Mouse (Mus musculus) CD8-positive naive resting alpha-beta T cell, adult 2 months (primary cell): ENCODE data around the gene Gpr27.

Experiments used
- DNase-seq, 2 experiments: peaks; one replicate each; pipeline ENCODE4 v3.0.0; 2022; ENCODE audit warnings: low read depth in 2 of 2, low spot score in 2 of 2

Gene Gpr27

GRCm38 (mm10) chr6:99692206-99692915 lies at the start of gene Gpr27:
Gene Gpr27 (plus strand): TSS chr6:99692679.
- no peak for DNase-seq

DNA sequence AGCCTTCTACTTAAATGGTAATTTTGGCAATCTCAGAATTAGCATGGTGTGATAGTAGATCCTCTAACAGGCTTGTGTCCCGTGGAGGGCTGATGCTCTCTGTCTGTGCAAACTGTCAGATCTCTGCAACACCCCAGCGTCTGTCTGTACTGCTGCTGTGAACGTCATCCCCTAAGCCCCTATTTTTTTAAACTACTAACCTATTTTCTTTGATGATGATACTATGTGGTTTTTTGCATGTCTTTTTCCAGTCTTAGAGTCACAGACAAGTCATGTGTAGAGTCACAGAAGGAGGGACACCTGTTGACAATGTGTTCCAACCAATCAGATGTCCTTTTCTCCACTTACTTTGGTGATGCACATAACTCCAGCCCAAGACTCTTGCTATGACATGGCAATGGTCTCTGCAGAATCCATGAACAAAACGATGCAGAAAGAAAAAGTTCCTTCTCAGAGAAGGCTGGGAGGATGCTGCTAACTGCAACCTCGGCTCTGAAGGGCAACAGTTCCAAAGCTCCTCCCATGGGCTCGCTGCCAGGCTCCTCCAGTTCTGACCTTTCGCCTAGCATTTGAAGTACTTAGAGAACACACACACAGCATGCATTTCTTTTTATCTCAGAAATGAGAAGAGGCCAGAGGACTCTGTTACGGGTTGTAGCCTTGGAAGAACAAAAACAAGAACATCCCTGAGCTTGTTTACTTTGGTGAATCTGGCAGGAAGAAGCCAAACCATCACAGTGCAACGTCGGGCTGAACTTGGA lies 48.9 kb upstream of the Gpr27 start:
- DNase-seq, result peak in 1 of 2 experiments; percentile 14

DNA sequence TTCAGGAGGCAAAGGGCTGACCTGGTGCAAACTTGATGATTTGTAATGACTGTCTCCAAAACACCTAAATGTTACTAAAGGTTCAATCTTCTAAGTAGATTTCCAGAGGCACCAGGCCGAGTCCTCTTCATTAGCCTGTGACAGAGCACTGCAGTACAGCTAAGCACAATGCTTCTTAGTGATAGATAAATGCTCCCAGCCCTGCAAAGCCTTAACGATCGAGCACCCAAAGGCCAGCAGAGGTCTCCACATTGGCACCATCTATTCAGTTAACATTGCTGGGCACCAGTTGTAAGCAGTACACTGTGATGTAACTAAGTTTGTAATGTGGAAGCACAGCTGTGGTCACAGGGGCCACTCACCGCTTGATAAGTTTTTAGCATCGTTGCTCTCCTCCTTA lies 48.1 kb upstream of the Gpr27 start:
- DNase-seq, result no peak

DNA sequence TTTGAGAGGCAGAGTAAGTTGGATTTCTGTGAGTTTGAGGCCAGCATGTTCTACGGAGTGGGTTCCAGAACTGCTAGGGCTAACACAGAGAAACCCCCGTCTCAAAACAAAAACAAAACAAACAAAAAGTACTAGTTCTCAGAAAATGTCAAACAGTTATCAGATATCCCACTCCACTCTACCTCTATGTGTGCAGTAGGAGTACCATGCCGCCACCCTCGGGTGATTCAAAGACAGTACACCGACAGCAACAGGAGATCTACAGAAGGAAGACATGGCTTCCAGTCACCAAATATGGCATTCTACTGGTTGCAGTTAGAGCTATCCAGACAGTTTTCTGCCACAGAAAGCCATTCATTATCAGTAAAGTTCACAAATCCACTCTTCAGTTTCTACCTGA lies 47.6 kb upstream of the Gpr27 start:
- no peak for DNase-seq

DNA sequence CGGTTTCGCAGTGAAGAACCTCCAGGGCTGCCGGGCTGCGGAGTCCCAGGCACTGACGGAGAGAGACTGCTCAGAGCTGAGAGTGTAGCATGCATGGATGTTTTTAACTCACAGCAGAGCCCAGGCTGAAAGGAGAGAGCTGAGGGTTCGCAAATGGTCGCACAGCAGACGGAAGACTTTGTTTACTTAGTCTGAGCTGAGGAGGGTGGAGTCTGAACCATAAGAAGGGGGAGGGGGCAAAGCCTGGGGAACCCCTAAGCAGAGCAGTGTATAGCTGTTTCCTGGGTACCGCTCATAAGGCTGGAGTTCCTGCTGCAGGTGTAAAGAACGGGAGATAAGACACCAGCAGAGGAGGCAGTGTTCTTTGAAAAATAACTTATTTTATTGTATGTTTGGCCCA lies 46.1 kb upstream of the Gpr27 start:
- no peak for DNase-seq

DNA sequence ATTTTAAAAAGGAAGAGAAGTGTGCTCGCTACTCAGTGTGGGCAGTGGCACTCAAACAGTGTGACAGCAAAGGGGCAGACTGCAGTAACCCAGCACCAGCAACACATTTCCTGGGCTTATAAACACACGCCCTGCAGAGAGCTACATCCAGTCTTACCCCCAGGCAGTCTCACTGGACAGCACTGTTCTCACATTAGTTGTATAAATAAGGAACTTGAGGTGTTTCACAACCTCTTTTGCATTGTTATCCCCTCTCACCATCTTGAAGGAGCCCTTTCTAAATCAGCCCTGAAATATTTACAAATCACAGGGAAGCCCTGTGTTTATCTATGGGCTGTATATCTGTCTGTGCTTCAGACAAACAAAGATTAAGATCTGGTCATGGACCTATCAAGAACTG lies 43.2 kb upstream of the Gpr27 start:
- no peak for DNase-seq

DNA sequence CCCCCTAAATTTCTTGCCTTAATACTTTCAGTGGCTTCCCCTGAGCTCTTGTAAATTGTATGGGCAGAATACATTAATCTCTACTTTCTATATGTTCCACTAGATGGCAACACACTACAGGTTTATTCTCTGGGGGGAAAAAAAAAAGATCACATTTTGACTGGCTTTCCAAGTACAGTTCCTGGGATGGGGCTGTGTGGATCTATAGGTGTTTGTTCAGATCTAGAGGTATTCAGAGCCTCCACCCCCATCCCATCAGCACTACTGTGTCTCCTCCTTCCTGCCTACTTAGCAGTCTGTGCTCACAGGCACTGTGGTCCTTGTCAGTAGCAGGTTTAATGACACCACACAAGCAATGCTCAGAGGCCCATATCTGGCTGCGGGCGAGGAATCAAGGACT lies 40.1 kb upstream of the Gpr27 start:
- no peak for DNase-seq

DNA sequence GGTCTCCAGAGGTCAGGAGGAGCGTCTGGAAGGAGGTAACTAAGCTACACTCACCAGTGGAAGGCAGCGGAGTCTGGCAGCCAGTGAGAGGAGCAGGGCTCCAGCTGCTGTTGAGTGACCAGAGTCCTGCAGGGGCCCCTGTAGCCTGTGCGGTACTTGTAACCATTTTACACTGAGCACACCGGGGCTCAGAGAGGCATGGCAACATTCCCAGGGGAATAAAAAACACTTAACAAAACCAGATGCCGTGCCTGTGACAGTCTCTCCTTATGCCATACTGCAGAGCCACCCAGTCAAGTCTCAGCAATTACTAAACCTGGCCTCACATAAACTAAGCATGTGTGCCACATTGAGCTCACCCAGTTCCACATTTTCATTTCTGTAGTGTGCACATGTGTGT lies 38.1 kb upstream of the Gpr27 start:
- no peak for DNase-seq

DNA sequence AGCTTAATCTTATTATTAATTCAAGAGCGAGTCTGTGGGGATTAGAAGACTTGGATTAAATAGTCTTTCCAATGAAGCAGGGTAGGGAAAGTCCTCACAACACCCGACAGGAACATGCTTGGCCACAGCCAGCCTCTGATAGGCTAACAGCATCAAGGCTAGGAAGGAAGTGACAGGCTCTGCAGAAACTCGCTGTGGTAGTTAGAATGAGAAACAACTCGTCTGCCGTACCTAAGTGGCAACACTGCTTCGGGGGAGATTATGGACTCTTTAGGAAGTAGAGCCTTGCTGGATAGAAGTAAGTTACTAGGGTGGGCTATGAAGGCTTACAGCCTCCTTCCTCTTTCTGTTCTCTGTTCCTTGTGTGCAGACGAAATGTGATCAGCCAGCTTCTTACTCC lies 37.0 kb upstream of the Gpr27 start:
- peak in 1 of 2 experiments; percentile 49 for DNase-seq

DNA sequence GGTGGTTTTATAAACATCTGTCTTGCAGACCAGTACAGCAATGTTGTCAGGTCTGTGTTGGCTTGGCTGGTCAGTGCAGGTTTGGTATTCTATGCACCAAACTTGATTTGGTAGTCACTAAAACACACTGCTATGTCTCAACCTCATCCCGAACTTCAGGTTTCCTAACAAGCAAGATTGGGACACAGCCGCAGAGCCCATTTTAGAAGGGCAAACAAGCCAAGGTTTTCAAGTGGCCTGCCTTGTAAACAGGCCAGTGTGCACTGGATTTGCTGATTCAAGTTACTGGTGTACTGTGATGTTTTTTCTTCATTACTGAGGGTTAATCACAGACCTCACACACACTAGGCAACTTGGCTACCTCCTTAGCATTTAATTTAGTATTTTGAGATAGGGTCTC lies 36.4 kb upstream of the Gpr27 start:
- no peak for DNase-seq

- peak in 1 of 2 experiments; percentile 29 for DNase-seq
Measured at GRCm38 (mm10) chr6:99658586-99658985, 33.9 kb upstream of the Gpr27 start.

DNA sequence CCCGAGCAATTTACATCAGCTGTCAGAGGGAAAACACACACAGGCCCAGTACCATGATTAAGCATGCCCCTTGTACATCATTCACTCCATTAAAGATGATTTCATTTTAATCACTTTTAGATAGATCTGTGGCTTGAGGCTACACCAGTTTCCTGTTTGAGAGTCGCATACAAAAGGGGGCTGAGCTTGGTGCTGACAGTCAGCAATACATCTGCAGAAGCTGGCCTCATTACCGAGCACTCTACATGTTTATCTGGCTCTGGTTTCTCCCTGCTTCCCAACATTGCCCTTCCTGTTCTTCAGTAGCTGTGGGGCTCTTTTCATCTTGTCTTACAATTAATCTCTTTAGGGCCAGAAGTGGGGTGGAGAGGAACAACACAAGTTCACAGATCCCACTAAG lies 32.0 kb upstream of the Gpr27 start:
- peak in 1 of 2 experiments; percentile 15 for DNase-seq

DNA sequence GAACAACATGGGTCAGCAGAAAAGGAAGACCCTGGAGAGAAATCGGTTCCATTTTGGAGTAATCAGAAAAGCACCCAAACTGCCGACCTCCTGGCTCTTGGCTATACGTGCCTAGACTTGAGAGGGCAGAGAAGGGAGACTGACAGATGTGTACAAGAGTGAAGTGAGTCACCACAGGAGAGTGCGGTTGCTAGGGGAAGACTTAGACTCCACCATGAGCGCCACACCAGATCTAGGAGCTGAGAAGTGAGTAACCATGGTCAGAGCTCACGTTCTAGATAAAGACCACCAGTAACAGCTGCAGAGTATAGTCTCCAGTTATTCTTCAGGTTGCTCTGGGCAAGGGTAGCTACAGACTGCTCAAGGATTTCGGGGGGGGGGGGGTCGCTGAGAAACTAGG lies 29.2 kb upstream of the Gpr27 start:
- DNase-seq, result no peak

DNA sequence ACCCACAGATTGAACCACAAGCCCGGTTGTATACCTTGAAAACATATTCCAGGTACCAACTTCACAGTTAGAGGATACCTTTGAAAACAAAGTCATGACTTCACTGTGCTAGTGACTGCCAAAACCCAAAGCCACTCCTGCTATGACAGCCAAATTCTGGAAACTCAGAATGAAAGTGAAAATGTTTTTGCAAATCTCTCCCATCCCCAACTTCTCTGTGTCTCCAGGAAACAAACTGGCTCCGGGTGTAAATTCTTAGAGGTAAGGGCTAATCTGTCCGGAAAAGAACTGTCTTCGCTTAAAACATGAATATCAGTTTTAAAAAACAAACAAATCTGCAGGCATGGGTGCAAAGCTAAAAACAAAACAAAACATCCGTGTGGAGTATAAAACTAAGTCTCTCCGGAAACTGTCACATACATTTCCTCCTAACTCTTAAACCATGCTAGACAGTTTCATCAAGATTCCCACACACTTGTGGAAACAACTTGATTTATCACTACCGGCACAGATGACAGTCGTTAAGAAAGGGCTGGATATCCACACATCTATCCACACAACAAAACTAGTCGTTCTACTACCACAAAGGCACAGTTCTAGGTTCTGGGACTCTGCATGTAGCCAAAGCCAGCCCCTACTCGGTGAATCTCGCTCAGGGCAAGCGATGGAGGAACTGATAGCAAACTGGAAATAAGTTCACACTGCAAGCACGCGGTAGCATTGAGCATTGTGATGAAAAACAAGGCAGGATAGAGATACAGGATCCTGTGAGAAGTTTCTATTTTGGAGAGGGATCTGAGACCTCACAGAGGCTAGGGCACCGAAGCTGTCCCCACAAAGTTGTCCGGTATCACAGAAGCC lies 26.8 kb upstream of the Gpr27 start:
- peak in 1 of 2 experiments; percentile 25 for DNase-seq

DNA sequence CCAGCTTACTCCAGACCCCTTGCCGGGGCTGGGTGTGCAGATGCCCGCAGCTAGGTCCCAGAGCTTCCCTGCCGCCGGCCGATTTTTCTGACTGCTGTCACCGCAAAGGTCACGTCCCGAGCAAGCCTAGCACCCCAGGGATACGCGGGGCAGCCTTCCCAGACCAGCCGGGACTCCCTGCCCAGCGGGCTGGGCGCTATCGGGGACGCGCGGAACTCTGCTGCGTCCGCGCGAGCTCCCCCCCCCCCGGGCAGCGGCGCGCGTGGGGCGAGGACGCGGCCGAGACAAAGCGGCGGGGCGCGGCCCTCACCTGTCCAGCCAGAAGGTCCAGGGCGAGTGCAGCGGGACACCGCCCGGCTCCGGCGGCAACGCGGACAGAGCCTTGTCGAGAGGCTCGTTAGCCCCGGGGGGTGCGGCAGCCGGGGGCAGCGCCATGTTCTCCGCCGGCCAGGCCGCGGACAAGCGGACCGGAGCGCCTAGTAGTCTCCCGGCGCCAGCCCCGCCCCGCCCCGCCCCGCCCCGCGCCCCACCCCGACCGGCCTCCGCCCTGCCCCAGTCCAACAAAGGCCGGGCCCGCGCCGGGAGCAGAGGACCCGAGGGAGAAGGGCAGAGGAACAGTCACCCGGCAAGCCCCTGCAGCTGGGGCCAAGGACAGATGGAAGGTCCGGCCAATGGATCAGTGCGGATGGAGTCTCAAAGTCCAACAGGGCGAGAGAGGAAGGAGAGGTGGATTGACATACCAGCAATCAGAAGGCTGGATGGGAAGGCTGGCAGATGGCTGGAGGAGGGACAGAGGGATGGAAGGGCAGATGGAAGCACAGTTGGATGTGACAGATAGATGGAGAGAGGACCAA lies 25.9 kb upstream of the Gpr27 start, which contains the start of the genes Eif4e3 and Gm20696:
Gene Eif4e3 (minus strand): TSS at position 454 of the 854 bp plus-strand sequence.
Gene Gm20696 (minus strand): TSS at position 480 of the 854 bp plus-strand sequence.
- DNase-seq, result peak in 1 of 2 experiments; percentile 12

DNA sequence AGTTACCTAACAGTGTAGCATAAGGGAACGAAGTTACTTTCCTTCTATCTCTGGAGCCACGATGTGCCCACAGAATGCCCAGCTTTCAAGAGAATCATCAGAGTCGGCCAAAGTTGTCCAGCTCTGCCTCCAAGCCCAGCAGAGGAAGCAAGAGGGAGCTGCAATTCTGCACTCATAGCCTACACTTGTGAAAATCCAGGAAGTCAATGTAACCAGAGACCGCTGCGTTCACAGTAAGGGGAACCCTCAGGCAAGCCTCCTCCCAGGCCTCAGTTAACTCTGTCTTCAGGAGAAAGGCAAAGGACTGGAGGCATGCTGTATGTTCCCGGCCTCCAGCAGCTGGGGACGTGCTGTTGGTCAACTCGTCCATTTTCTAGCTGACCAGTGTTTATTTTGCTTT lies 25.2 kb upstream of the Gpr27 start:
- no peak for DNase-seq

DNA sequence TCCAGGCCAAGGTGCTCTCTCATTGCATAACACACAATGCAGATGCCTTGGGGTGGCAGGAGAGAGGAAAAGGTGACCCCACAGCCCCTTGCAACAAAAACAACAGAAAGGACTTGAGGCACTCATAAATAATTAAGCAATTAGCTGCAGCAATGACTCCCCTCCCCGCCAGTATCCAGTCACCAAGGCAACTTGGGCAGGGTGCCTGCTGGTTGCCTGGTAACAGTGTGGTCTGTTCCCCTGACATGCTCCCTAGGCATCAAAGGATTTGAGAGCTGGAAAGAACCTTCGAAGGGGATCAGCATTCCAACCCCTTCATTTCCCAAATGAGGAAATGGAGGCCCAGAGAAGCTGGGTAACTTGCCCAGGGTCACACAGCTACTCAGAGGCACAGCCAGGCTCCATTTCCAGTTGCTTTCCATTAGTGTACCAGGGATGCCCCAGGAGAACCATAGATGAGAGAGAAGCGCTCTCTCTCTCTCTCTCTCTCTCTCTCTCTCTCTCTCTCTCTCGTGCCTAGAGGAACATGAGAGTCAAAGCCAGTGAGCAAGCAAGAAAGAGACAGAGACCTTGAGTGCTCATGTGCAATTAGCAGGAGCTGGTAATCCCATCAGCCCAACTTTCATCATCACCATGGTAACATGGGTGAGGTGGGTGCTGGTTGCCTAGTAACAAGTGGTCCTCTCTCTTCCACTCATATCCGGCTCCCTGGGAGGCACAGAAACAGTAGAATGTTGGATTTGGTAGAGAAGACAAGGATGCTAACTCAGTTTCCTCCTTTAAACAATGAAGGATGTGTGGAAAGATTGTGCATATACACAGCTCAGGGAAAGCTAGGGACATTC lies 22.8 kb upstream of the Gpr27 start:
- DNase-seq, result no peak

GRCm38 (mm10) chr6:99670481-99671119 lies 21.9 kb upstream of the Gpr27 start:
- peak; percentile 55 to 67 for DNase-seq

GRCm38 (mm10) chr6:99671768-99672167 lies 20.7 kb upstream of the Gpr27 start:
- DNase-seq, result no peak
